Mouse (Mus musculus) stomach, embryonic 14.5 days (tissue): ENCODE results near the gene Faf1. TPM values are rescaled to one million over a fixed set of nuclear protein-coding genes. Genes with fewer than 3 reads are reported as not detected.
"Not testable (repeated sequence)": the region's sequence is repeated elsewhere in the genome, so short reads cannot be mapped to it uniquely, and the experiment has no call there.

Experiments used
- ATAC-seq: fragments of 200-750 bp; cut with Nextera tagmentation; 2 replicates; pipeline ENCODE4 v1.8.0; 2017; ENCODE audit warnings: low read depth, moderate TSS enrichment; ENCODE audit not compliant: insufficient number of reproducible peaks, insufficient read depth, low FRiP score
- H3K27ac ChIP-seq: fragments of 300-500 bp; sonication (generic); 2 replicates; pipeline ENCODE4 v1.5.1; 2014; ENCODE audit warnings: mild to moderate bottlenecking, low read length, moderate library complexity, mixed read lengths
- H3K27me3 ChIP-seq: fragments of 300-500 bp; sonication (generic); 2 replicates; pipeline ENCODE4 v1.6.1; 2014; ENCODE audit warnings: low read length, control low read depth, mixed read lengths; ENCODE audit not compliant: control insufficient read depth, insufficient read depth
- H3K36me3 ChIP-seq: fragments of 300-500 bp; sonication (generic); 2 replicates; pipeline ENCODE4 v1.6.1; 2014; ENCODE audit warnings: mild to moderate bottlenecking, control low read depth, low read length, moderate library complexity, mixed read lengths; ENCODE audit not compliant: control insufficient read depth, insufficient read depth
- H3K4me1 ChIP-seq: fragments of 300-500 bp; sonication (generic); 2 replicates; pipeline ENCODE4 v1.6.1; 2014; ENCODE audit warnings: low read length, control low read depth, mixed read lengths; ENCODE audit not compliant: control insufficient read depth, insufficient read depth
- H3K4me2 ChIP-seq: fragments of 300-500 bp; sonication (generic); replicated peaks from 2 replicates; pipeline ENCODE4 v1.6.1; 2014; ENCODE audit warnings: low read depth, low read length, control low read depth
- H3K4me3 ChIP-seq: fragments of 300-500 bp; sonication (generic); 2 replicates; pipeline ENCODE4 v1.5.1; 2014; ENCODE audit warnings: low read depth, low read length, control low read depth
- H3K9ac ChIP-seq: fragments of 300-500 bp; sonication (generic); replicated peaks from 2 replicates; pipeline ENCODE4 v1.6.1; 2014; ENCODE audit warnings: low read depth, mild to moderate bottlenecking, control low read depth, low read length, moderate library complexity, mixed read lengths
- H3K9me3 ChIP-seq: fragments of 300-500 bp; sonication (generic); 2 replicates; pipeline ENCODE4 v1.6.1; 2016; ENCODE audit warnings: low read depth, low read length, control low read depth; ENCODE audit not compliant: control insufficient read depth
- WGBS: fragments of 180-500 bp; shearing (Covaris S2); extraction: QIAGEN DNeasy Blood & Tissue Kit; methylation state at CpG from one replicate; pipeline ENCODE4 v1.1.7; 2014; 5-methylcytosine and 5-hydroxymethylcytosine counted together
- polyA plus RNA-seq: library from polyadenylated mRNA; unstranded; fragments of >200 nt; fragmentation: Nextera tagmentation; extraction: Ambion mirVana; gene quantifications from 2 replicates; pipeline ENCODE4 v1.2.1, GENCODE M21; 2014

Gene Faf1
- polyA plus RNA-seq, 1 experiment from 2014 or later, result 29.0 TPM

- Histone ChIP-seq H3K27ac (no peak overlapping the region), H3K4me2 (peak overlapping the region; percentile 98), H3K36me3 (no peaks in the 10 kb centered on the region), H3K9me3 (no peaks in the 10 kb centered on the region), H3K4me3 (peak overlapping the region; percentile 69), H3K27me3 (peaks cover 11% of the 10 kb centered on the region), H3K4me1 (no peaks in the 10 kb centered on the region), H3K9ac (peak overlapping the region; percentile 57; the same call in 1 of the 2 replicates)
- 72% methylated on average over 2 of the region's 2 CpGs for WGBS
- ATAC-seq, result no peak
Measured at GRCm38 (mm10) chr4:109667518-109667917, 8.9 kb upstream of the Faf1 start.

DNA sequence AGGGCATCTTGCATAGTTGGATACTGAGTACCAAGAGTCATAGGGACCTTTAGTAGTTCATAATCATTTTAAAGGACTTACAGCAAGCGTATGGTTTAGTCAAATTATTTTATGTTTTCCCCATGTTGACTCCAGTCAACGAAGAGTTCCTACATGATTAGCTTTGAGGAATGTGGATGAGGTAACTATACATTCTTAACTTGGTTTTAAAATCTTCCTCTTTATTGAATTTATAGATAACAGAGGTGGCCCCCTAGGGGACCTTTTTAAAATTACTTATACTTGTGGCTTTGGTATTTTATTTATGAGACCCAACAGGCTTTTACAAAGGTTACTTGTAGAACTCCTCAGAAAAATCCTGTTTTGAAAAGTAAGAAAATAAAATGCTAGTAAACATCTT, 6.2 kb upstream of the Faf1 start:
- 76% methylated on average over 2 of the region's 2 CpGs for WGBS
- H3K9ac ChIP-seq, result no peak overlapping the region
- no peak for ATAC-seq
- no peaks in the 10 kb centered on the region for H3K27me3 ChIP-seq
- no peak overlapping the region for H3K4me2 ChIP-seq
- no peaks in the 10 kb centered on the region for H3K9me3 ChIP-seq
- H3K27ac ChIP-seq, result no peak overlapping the region
- no peaks in the 10 kb centered on the region for H3K36me3 ChIP-seq
- H3K4me1 ChIP-seq, result no peaks in the 10 kb centered on the region
- no peak overlapping the region for H3K4me3 ChIP-seq

DNA sequence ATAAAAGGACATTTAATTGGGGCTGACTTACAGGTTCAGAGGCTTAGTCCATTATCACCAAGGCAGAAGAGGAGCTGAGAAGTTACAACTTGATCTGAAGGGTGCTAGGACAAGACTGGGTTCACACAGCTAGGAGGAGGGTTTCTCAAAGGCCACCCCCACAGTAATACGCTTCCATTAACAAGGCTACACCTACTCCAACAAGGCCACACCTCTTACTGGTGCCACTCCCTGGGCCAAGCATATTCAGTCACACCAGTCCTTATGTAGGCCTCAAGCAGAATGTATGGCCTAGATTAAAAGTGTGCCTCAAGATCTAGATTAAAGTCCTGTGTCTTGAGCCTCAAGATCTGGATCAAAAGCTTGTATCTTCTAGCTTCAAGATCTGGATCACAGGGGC, 4.4 kb upstream of the Faf1 start:
- no peak overlapping the region for H3K9ac ChIP-seq
- ATAC-seq, result no peak
- H3K27ac ChIP-seq, result no peak overlapping the region
- H3K36me3 ChIP-seq, result no peaks in the 10 kb centered on the region
- H3K4me1 ChIP-seq, result no peaks in the 10 kb centered on the region
- 79% methylated on average over 1 of the region's 1 CpGs for WGBS
- H3K9me3 ChIP-seq, result no peaks in the 10 kb centered on the region
- no peak overlapping the region for H3K4me2 ChIP-seq
- H3K4me3 ChIP-seq, result no peak overlapping the region
- no peaks in the 10 kb centered on the region for H3K27me3 ChIP-seq

- Histone ChIP-seq H3K27ac (no peak overlapping the region), H3K9me3 (no peaks in the 10 kb centered on the region), H3K9ac (no peak overlapping the region), H3K27me3 (no peaks in the 10 kb centered on the region), H3K4me2 (no peak overlapping the region), H3K4me1 (0 out of 2 replicates have a peak, but pooled peaks cover 5% of the 10 kb centered on the region), H3K36me3 (no peaks in the 10 kb centered on the region), H3K4me3 (no peak overlapping the region)
- 74% methylated on average over 2 of the region's 2 CpGs for WGBS
- ATAC-seq, result no peak
Measured at GRCm38 (mm10) chr4:109674097-109674496, 2.3 kb upstream of the Faf1 start.

DNA sequence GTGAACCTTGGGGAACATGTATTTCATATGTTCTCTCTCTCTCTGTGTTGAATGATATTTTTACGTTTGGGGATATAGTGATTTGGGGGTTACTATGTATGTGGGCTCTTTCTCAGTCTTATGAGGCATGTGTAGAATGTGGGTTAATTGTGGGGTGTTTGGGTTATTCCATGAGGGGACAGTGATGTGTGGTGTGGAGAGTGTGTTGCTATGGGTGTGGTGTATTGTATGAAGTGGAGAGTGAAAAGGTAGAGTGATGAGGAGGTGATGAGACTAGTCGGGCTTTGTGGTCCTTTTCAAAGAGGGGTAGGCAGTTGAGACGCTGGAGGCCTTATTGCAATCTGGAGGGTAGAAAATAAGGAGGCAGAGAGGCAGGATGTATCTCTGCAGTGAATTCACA, 833 bp downstream of the Faf1 start:
- Histone ChIP-seq H3K27ac (peak overlapping the region; percentile 95), H3K4me1 (0 out of 2 replicates have a peak, but pooled peaks cover 5% of the 10 kb centered on the region), H3K27me3 (no peaks in the 10 kb centered on the region), H3K9me3 (no peaks in the 10 kb centered on the region), H3K36me3 (no peaks in the 10 kb centered on the region), H3K4me3 (peak overlapping the region; percentile 83), H3K9ac (peak overlapping the region; percentile 78), H3K4me2 (peak overlapping the region; percentile 68)
- WGBS, result 2% methylated on average over 3 of the region's 3 CpGs
- ATAC-seq, result no peak

DNA sequence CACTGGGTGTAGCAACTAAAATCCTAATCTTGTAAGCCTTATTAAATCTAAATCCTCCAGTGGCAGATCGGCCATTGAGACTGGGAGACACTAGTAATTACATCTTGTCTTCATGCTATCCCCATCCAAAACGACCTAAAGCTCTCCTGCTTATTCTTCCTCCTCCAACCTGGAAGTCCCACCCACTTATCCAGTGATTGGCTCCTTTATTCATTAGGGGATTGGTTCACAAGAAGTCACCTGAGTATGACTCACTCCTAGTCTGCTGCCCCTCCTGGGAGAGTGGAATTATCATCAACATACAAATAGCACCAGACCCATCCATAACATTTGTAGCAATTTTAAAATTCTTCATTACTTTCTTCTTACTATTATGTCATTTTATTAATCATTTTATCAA, 7.2 kb downstream of the Faf1 start:
- Histone ChIP-seq H3K27me3 (no peaks in the 10 kb centered on the region), H3K9ac (no peak overlapping the region), H3K9me3 (no peaks in the 10 kb centered on the region), H3K4me3 (no peak overlapping the region), H3K36me3 (no peaks in the 10 kb centered on the region), H3K4me1 (no peaks in the 10 kb centered on the region), H3K27ac (no peak overlapping the region), H3K4me2 (no peak overlapping the region)
- ATAC-seq, result no peak
- WGBS, result 66% methylated on average over 2 of the region's 2 CpGs

DNA sequence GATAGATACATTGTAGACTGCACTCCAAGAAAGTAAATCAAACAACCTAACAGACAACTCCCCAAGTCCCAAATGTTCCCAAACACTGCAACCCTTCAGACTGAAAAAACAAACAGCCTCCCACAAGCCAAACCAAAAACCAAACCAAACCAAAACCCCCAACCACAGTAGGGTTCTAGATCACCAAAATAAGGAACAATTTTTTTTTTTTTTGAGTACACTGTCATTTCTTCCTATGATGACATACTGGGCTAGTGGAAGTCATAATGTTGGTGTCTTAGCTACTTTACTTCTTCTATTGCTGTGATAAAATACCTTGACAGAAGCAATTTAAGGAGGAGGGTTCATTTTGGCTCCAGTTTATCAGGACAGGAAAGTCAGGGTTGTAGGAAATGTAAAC, 16.3 kb downstream of the Faf1 start:
- H3K4me3 ChIP-seq, result no peak overlapping the region
- no peak overlapping the region for H3K27ac ChIP-seq
- ATAC-seq, result no peak
- peaks cover 12% of the 10 kb centered on the region; the same call in 1 of the 2 replicates for H3K9me3 ChIP-seq
- H3K36me3 ChIP-seq, result no peaks in the 10 kb centered on the region
- H3K4me1 ChIP-seq, result no peaks in the 10 kb centered on the region
- H3K9ac ChIP-seq, result no peak overlapping the region
- H3K27me3 ChIP-seq, result no peaks in the 10 kb centered on the region
- H3K4me2 ChIP-seq, result no peak overlapping the region

DNA sequence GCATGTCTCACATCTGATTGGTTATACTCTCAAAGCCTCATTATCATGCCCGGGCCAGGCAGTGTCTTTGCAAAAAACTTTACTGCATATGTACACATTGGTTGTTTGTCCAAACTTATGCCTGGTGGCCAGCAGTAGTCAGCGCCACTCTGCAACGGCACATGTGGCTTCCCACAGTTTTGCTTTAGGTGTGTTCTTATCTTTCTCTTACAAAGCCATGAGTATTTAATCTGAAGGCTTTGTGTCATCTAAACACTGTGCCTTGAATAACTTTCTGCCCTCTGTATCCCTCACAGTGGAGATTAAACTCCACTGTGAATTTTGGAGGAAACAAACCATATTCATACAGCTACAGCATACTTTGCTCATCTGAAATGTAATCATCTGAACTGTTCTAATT, 24.3 kb downstream of the Faf1 start:
- WGBS, result 81% methylated on average over 3 of the region's 3 CpGs
- not testable (repeated sequence) for H3K9me3 ChIP-seq, H3K4me3 ChIP-seq, H3K4me2 ChIP-seq, ATAC-seq, H3K36me3 ChIP-seq, H3K4me1 ChIP-seq, H3K9ac ChIP-seq, H3K27me3 ChIP-seq, H3K27ac ChIP-seq

- H3K4me2 ChIP-seq, result no peak overlapping the region
- H3K4me3 ChIP-seq, result no peak overlapping the region
- no peak overlapping the region for H3K27ac ChIP-seq
- no peaks in the 10 kb centered on the region for H3K9me3 ChIP-seq
- ATAC-seq, result no peak
- no peaks in the 10 kb centered on the region for H3K4me1 ChIP-seq
- H3K36me3 ChIP-seq, result no peaks in the 10 kb centered on the region
- no peaks in the 10 kb centered on the region for H3K27me3 ChIP-seq
- no peak overlapping the region for H3K9ac ChIP-seq
Measured at GRCm38 (mm10) chr4:109703568-109703967, 27.2 kb downstream of the Faf1 start.
